Mouse (Mus musculus) natural killer cell, adult 2 months (primary cell): ENCODE results near the gene Bri3bp.
"Not testable (repeated sequence)": the region's sequence is repeated elsewhere in the genome, so short reads cannot be mapped to it uniquely, and the experiment has no call there.

ENCODE experiments used
- DNase-seq, 2 experiments: peaks; one replicate each; pipeline ENCODE4 v3.0.0; 2022; ENCODE audit warnings: low spot score in 2 of 2

Gene Bri3bp

GRCm38 (mm10) chr5:125408842-125409241 is 32.5 kb upstream of the Bri3bp start:
- peak; percentile 72 to 83 for DNase-seq

- DNase-seq = peak in 1 of 2 experiments; percentile 7
Observed at GRCm38 (mm10) chr5:125409348-125410090, 31.8 kb upstream of the Bri3bp start.

- DNase-seq = peak; percentile 57 to 81
Observed at GRCm38 (mm10) chr5:125411972-125412530, 29.3 kb upstream of the Bri3bp start.

- DNase-seq = not testable (repeated sequence)
Observed at GRCm38 (mm10) chr5:125412536-125412935, 28.8 kb upstream of the Bri3bp start.

- DNase-seq = no peak
Observed at GRCm38 (mm10) chr5:125413763-125414162, 27.6 kb upstream of the Bri3bp start.

- DNase-seq = no peak
Observed at GRCm38 (mm10) chr5:125416183-125416582, 25.2 kb upstream of the Bri3bp start.

- no peak for DNase-seq
Observed at GRCm38 (mm10) chr5:125418636-125419035, 22.7 kb upstream of the Bri3bp start.

- DNase-seq = peak in 1 of 2 experiments; percentile 25
Observed at GRCm38 (mm10) chr5:125419124-125419523, 22.2 kb upstream of the Bri3bp start.

- DNase-seq = no peak
Observed at GRCm38 (mm10) chr5:125425698-125426276, 15.6 kb upstream of the Bri3bp start.

GRCm38 (mm10) chr5:125426343-125426742 is 15.0 kb upstream of the Bri3bp start:
- DNase-seq = no peak

GRCm38 (mm10) chr5:125432324-125432723 is 9.0 kb upstream of the Bri3bp start:
- DNase-seq = not testable (repeated sequence)

- DNase-seq = peak; percentile 89 to 94
Observed at GRCm38 (mm10) chr5:125433793-125434337, 7.5 kb upstream of the Bri3bp start, which contains the start of gene Dhx37. TSS of gene Dhx37 (minus strand) at chr5:125434121.

- not testable (repeated sequence) for DNase-seq
Observed at GRCm38 (mm10) chr5:125434347-125434746, 7.0 kb upstream of the Bri3bp start.

GRCm38 (mm10) chr5:125440583-125441233 is 660 bp upstream of the Bri3bp start:
- DNase-seq = no peak

GRCm38 (mm10) chr5:125442136-125442995 is 998 bp downstream of the Bri3bp start:
- no peak for DNase-seq

GRCm38 (mm10) chr5:125443335-125443734 is 2.0 kb downstream of the Bri3bp start:
- DNase-seq = no peak

- DNase-seq = peak in 1 of 2 experiments; percentile 39
Observed at GRCm38 (mm10) chr5:125443915-125444314, 2.5 kb downstream of the Bri3bp start.

GRCm38 (mm10) chr5:125444554-125444953 is 3.2 kb downstream of the Bri3bp start:
- peak in 1 of 2 experiments; percentile 25 for DNase-seq

GRCm38 (mm10) chr5:125446344-125446743 is 5.0 kb downstream of the Bri3bp start:
- DNase-seq = no peak

GRCm38 (mm10) chr5:125448026-125448425 is 6.7 kb downstream of the Bri3bp start:
- DNase-seq = no peak

GRCm38 (mm10) chr5:125448631-125449030 is 7.3 kb downstream of the Bri3bp start:
- no peak for DNase-seq
